Mouse (Mus musculus) heart, embryonic 10.5 days (tissue): ENCODE results near the gene Rgl3. TPM values are rescaled to one million over a fixed set of nuclear protein-coding genes. Genes with fewer than 3 reads are reported as not detected.
A peak's percentile ranks its signal among the peaks of the same experiment; 100 is the strongest.

Experiments used
- DNase-seq: peaks from one replicate; pipeline ENCODE4 v3.0.0-alpha.2; 2017; ENCODE audit warnings: low spot score
- H3K27ac ChIP-seq: fragments of 300-500 bp; sonication (generic); 2 replicates; pipeline ENCODE4 v1.5.1; 2016; ENCODE audit warnings: mild to moderate bottlenecking
- H3K27me3 ChIP-seq: fragments of 300-500 bp; sonication (generic); 2 replicates; pipeline ENCODE4 v1.6.1; 2016; ENCODE audit warnings: mild to moderate bottlenecking; ENCODE audit not compliant: poor library complexity, insufficient read depth, severe bottlenecking
- H3K36me3 ChIP-seq: fragments of 300-500 bp; sonication (generic); 2 replicates; pipeline ENCODE4 v1.6.1; 2016; ENCODE audit warnings: mild to moderate bottlenecking, moderate library complexity
- H3K4me1 ChIP-seq: fragments of 300-500 bp; sonication (generic); 2 replicates; pipeline ENCODE4 v1.6.1; 2016; ENCODE audit warnings: mild to moderate bottlenecking
- H3K4me3 ChIP-seq: fragments of 300-500 bp; sonication (generic); 2 replicates; pipeline ENCODE4 v1.5.1; 2016; ENCODE audit warnings: mild to moderate bottlenecking, moderate library complexity
- H3K9me3 ChIP-seq: fragments of 300-500 bp; sonication (generic); 2 replicates; pipeline ENCODE4 v1.6.1; 2016; ENCODE audit warnings: mild to moderate bottlenecking, moderate library complexity
- WGBS: fragments of 180-500 bp; shearing (Covaris S2); methylation state at CpG from one replicate; pipeline ENCODE4 v1.1.7; 2016; 5-methylcytosine and 5-hydroxymethylcytosine counted together
- polyA plus RNA-seq: library from polyadenylated mRNA; unstranded; fragments of >200 nt; fragmentation: Nextera tagmentation; extraction: Ambion mirVana; gene quantifications from 2 replicates; pipeline ENCODE4 v1.2.1, GENCODE M21; 2016

Gene Rgl3
- polyA plus RNA-seq, result 1.8 and 2.3 TPM in 2 replicates

DNA sequence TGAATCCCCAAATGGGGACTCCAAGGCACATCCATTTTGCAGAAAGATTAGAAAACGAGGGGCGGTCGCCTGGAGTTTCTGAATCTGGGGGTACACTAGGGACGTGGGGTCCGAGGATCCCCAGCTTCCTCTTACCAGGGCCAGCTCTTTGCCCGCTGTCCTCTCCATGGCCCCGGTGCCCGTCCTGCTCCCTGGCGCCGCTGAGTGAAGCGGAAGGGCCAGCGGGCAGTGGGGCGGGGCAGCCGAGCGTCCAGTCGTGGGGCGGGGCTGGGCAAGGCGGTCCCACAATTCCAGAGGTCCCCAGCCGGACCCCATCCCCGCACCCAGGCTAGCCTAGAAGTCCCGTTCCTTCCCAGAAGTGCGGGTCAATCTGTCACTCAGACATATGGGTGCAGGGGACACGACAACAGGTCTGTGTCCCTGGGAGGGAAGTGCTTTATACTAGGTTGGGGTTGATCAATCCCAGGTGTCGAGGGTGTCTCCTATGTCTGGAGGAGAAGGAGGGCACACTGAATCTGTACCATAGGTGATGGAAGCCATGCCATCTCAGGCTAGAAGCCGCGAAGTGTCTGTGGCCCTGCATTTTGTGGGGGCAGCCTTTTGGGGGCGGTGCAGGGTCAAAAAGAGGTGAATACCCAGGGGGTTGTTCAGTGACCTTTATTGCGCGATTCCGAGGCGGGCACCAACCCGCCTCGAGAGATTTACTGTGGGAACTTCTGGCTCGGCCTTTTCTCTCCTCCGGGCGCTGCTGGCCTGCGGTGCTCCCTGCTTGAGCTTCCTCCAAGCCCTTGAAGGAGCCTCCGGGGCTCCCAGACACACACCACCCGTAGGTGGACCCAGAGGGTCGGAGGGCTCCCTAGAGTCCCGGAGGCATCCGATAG lies at the start of gene Rgl3:
Rgl3 (minus strand) TSS at position 217 of the 881 bp plus-strand sequence.
- H3K9me3 ChIP-seq, result no peaks in the 10 kb centered on the region
- no peaks in the 10 kb centered on the region for H3K36me3 ChIP-seq
- H3K4me1 ChIP-seq, result peaks cover 24% of the 10 kb centered on the region
- peaks cover 99% of the 10 kb centered on the region for H3K27me3 ChIP-seq
- DNase-seq, result no peak
- no peak within 1 kb of the TSS; the same call in 1 of the 2 replicates for H3K27ac ChIP-seq
- peak within 1 kb of the TSS; percentile 64 for H3K4me3 ChIP-seq
- WGBS, result 2% methylated on average over 42 of the region's 42 CpGs

DNA sequence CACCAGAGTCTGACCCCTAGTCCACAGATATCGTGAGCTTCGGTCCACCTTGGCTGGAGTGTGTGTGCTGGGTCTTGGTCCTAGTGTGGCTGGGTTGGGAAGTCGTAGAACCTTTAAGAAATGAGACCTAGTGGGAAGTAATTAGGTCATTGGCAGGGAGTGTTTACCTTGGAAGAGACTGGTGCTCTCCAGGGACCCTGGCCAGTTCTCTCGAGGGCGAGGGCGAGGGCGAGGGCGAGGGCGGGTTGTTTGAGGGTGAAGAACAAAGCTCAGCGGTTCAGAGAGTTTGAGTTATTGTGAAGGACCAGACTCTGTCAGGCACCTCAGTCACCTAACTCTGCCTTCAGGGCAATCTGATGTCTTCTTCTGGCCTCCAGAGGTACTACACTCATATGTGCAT lies 48.6 kb upstream of the Rgl3 start:
- Histone ChIP-seq H3K27me3 (no peaks in the 10 kb centered on the region), H3K36me3 (no peaks in the 10 kb centered on the region), H3K9me3 (no peaks in the 10 kb centered on the region), H3K4me1 (no peaks in the 10 kb centered on the region), H3K27ac (no peak overlapping the region), H3K4me3 (no peak overlapping the region)
- 77% methylated on average over 10 of the region's 10 CpGs for WGBS
- no peak for DNase-seq

DNA sequence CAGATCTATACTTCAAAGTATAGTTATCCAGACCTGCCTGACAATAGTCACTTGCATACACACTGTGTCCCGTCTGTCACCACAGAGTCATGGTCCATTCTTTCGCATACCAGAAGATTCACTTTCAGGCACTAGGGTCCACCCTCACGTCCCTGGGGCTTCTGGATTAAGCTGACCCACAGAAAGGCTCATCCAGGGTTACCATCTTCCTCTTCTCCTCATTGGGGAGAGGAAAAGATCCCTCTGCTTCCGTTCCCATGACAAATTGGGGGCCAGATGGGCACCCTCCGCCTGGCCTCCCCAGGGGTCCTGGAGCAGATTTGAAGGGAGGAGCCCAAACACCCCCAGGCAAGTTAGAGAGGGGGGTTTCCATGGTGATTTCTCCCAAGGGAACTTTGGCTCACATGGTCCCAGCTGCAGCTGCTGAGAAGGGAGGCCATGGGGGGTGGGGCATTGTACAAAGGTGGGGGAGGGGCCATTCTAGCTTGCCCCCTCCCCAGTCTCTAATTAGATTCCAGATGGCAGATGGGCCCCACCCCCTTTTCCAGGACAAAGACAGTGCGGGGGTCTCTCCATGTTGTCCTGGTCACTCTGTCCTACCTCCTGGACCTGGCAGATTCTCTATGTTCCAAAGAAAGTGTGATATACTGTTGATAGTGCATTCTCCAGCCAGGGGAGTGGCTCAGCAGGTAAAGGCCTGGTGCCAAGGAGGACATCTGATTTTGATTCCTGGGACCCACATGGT lies 46.2 kb upstream of the Rgl3 start:
- no peaks in the 10 kb centered on the region for H3K36me3 ChIP-seq
- no peaks in the 10 kb centered on the region for H3K9me3 ChIP-seq
- no peak for DNase-seq
- peaks cover 3% of the 10 kb centered on the region for H3K27me3 ChIP-seq
- H3K4me1 ChIP-seq, result no peaks in the 10 kb centered on the region
- 46% methylated on average over 6 of the region's 6 CpGs for WGBS
- no peak overlapping the region for H3K4me3 ChIP-seq
- no peak overlapping the region for H3K27ac ChIP-seq

DNA sequence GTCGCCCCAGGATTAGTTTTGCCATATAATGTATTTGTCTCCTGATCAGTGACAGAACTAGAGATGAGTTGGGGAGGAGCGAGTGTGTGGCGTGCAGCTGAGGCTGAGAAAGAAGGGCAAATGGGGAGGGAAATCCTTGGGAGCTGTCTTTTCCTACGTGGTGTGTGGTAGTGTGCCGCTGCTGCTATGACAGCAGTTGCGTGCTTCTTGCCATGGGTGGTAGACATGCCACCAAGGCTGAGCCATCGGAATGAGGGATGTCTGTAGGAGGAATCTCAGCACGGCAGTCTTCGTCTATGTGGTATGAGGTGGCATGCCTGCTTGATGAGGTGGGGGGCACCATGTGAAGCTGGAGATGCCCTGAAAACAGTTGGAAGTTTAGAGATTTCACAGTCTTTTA lies 41.1 kb upstream of the Rgl3 start:
- no peak for DNase-seq
- no peaks in the 10 kb centered on the region for H3K36me3 ChIP-seq
- H3K27me3 ChIP-seq, result peaks cover 9% of the 10 kb centered on the region
- 87% methylated on average over 9 of the region's 9 CpGs for WGBS
- H3K4me3 ChIP-seq, result no peak overlapping the region
- H3K4me1 ChIP-seq, result 0 out of 2 replicates have a peak, but pooled peaks cover 9% of the 10 kb centered on the region
- no peaks in the 10 kb centered on the region for H3K9me3 ChIP-seq
- no peak overlapping the region for H3K27ac ChIP-seq

DNA sequence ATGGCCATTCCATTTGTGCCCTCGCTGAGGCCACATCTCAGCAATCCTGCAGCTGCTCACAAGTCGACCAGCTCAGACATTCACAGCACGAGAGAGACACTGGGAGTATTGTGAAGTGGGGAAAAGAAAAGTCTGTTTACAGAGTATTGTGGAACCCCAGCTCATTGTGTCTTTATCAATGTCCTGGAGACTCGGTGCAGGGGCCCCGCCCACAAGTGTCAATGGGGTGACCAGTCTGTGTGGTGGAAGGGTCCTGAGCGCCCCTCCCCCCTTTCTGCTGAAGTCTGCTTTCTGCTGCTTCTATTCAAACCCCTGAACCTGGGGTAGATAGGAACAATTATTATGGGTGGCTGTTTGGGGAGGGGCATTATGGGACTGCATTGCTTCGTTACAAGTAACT lies 39.2 kb upstream of the Rgl3 start:
- H3K27me3 ChIP-seq, result peaks cover 13% of the 10 kb centered on the region
- WGBS, result 47% methylated on average over 7 of the region's 7 CpGs
- no peak for DNase-seq
- H3K36me3 ChIP-seq, result no peaks in the 10 kb centered on the region
- H3K4me1 ChIP-seq, result peaks cover 15% of the 10 kb centered on the region; the same call in 1 of the 2 replicates
- H3K9me3 ChIP-seq, result no peaks in the 10 kb centered on the region
- H3K27ac ChIP-seq, result no peak overlapping the region
- H3K4me3 ChIP-seq, result no peak overlapping the region

DNA sequence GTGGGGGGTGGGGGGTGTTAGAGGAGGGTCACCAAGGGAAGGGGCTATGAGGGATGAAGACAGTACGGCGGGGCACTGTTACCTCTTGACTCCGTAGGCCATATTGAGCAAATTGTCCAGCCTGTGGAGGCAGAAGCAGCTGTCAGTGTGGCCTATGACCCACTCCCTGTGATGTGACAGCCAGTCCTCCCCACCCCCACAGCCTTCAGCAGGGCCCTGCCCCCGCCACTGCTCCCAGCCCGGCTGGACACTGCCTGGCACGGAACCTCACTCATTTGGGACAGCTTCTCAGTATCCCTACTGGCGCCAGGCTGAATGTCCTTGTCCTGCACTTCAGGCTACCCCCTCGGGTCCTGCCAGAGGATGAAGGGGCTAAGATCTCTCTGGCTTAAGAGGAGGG lies 35.3 kb upstream of the Rgl3 start:
- no peaks in the 10 kb centered on the region for H3K36me3 ChIP-seq
- peaks cover 9% of the 10 kb centered on the region; the same call in 1 of the 2 replicates for H3K27me3 ChIP-seq
- DNase-seq, result no peak
- WGBS, result 59% methylated on average over 8 of the region's 8 CpGs
- no peak overlapping the region for H3K4me3 ChIP-seq
- no peak overlapping the region for H3K27ac ChIP-seq
- H3K4me1 ChIP-seq, result peaks cover 15% of the 10 kb centered on the region; the same call in 1 of the 2 replicates
- no peaks in the 10 kb centered on the region for H3K9me3 ChIP-seq

DNA sequence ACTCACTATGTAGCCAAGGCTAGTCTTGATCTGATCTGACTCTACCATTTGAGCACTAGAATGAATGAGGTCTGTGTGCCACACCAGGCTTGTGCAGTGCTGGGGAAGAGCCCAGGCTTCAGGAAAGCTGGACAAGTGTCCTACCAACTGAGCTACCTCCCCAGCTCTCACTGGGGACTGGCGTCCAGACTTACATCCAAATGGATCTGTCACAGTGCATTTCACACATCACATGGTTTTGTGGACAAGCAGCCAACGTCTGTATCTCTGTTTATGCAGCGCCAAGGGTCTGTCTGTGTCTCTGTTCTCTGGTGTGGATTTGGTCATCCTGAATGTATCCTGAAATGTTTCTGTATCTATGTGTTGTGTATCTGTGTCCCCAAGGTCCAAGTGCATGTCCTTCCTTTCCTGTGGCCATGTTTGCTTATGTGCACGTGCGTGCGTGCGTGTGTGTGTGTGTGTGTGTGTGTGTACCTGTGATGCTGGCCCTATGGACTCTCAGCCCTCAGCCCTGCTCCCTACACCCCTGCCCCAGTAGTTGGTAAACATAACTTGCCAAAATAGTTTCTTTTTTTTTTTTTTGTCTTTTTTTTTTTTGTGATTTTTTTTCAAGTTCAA lies 28.1 kb upstream of the Rgl3 start:
- no peak for DNase-seq
- Histone ChIP-seq H3K27ac (no peak overlapping the region), H3K9me3 (no peaks in the 10 kb centered on the region), H3K36me3 (peaks cover 23% of the 10 kb centered on the region), H3K27me3 (no peaks in the 10 kb centered on the region), H3K4me1 (no peaks in the 10 kb centered on the region), H3K4me3 (no peak overlapping the region)
- 67% methylated on average over 7 of the region's 7 CpGs for WGBS

DNA sequence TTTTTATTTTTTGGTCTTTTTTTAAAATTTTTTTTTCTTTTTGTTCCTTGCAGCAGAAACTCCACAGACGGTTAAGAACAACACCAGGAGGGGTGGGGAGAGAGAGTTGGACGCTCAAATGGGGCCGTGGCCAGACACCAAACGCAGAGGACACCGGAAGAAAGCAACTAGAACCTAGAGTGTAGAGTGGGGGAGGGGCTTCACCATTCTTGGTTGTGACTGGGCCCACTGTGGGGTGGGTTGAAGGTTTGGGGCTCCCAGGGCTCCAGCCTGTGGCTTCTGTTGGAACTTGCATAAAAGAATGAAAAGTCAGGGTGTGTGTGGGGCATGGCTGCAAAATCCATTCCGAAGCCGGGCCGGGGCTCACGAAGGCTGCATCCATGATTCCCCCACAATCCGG lies 27.0 kb upstream of the Rgl3 start:
- Histone ChIP-seq H3K27me3 (no peaks in the 10 kb centered on the region), H3K9me3 (no peaks in the 10 kb centered on the region), H3K27ac (no peak overlapping the region), H3K4me1 (no peaks in the 10 kb centered on the region), H3K36me3 (peaks cover 34% of the 10 kb centered on the region), H3K4me3 (no peak overlapping the region)
- no peak for DNase-seq
- 72% methylated on average over 10 of the region's 10 CpGs for WGBS

DNA sequence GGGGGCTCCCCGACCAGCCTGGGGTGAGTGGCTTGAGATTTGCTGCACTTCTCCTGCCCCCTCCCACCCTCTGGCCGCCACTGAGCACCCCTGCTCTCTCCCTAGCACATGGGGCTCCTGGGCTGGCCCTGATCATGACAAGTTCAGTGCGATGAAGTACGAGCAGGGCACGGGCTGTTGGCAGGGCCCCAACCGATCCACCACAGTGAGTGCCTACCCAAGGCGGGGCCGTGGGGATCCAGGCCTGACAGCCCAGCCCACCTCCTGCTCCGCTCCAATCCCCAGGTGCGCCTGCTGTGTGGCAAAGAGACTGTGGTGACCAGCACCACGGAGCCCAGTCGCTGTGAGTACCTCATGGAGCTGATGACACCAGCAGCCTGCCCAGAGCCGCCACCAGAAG lies 23.5 kb upstream of the Rgl3 start:
- 93% methylated on average over 13 of the region's 13 CpGs for WGBS
- H3K27me3 ChIP-seq, result no peaks in the 10 kb centered on the region
- H3K36me3 ChIP-seq, result peaks cover 69% of the 10 kb centered on the region
- no peak overlapping the region for H3K27ac ChIP-seq
- no peaks in the 10 kb centered on the region for H3K9me3 ChIP-seq
- no peak overlapping the region for H3K4me3 ChIP-seq
- no peak for DNase-seq
- H3K4me1 ChIP-seq, result no peaks in the 10 kb centered on the region

DNA sequence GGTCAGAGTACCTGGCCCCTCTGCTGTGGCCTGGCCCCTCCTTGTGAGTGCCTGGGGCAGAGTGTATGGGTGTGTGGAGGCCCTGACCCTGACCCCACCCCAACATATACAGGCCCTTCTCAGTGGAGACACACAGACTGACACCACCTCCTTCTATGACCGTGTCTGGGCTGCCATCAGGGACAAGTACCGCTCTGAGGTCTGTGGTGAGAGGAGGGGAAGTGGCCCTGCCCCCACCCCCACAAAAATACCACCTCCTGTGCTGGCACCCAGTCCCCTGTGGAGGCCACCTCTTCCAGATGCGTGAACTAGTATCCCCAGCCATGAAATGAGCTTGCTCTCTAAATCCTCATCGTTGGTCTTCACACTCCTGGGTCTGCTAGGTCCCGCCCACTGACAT lies 21.8 kb upstream of the Rgl3 start:
- no peak overlapping the region for H3K27ac ChIP-seq
- peaks cover 86% of the 10 kb centered on the region for H3K36me3 ChIP-seq
- no peak for DNase-seq
- H3K4me3 ChIP-seq, result no peak overlapping the region
- 83% methylated on average over 5 of the region's 5 CpGs for WGBS
- H3K4me1 ChIP-seq, result no peaks in the 10 kb centered on the region
- no peaks in the 10 kb centered on the region for H3K27me3 ChIP-seq
- H3K9me3 ChIP-seq, result no peaks in the 10 kb centered on the region

DNA sequence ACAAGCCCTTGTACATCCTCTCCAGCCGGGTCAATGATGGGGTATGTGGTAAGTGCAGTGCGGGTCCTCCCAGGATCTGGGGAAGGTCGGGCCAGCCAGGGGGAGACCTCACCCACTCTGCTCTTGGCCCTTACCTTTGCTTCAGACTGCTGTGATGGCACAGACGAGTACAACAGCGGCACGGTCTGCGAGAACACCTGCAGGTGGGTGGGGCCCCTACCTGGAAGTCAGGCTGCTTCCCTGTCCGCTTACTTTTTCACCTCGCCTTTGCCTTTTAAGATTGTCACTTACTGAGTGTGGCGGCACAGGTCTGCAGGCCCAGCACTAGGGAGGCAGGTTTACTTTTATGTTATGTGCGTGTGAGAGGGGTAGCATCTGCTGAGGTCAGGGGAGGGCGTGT lies 15.3 kb upstream of the Rgl3 start:
- WGBS, result 92% methylated on average over 12 of the region's 12 CpGs
- no peak for DNase-seq
- Histone ChIP-seq H3K9me3 (no peaks in the 10 kb centered on the region), H3K27ac (no peak overlapping the region; the same call in 1 of the 2 replicates), H3K4me3 (peak overlapping the region; percentile 83; the same call in 1 of the 2 replicates), H3K27me3 (no peaks in the 10 kb centered on the region), H3K4me1 (peaks cover 24% of the 10 kb centered on the region), H3K36me3 (peaks cover 57% of the 10 kb centered on the region)

DNA sequence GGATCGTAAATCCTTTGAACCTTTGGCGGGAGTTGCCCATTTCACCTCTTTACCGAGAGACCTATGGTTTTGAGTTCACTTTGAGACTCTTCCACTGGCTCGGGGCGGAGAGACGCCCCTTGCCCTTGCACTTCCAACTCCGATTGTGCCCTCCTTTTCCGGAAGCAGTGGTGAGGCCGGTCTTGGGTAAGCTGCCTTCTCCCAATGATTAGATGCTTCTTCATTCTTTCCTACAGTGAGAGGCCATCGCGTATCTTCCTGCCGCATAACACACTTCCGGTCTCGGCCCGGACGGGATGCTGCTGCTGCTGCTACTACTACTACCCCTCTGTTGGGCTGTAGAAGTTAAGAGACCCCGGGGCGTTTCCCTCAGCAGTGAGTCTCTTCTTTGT lies 13.9 kb upstream of the Rgl3 start:
- H3K4me1 ChIP-seq, result peaks cover 24% of the 10 kb centered on the region
- peak overlapping the region; percentile 83 for H3K4me3 ChIP-seq
- H3K27me3 ChIP-seq, result peaks cover 2% of the 10 kb centered on the region; the same call in 1 of the 2 replicates
- H3K27ac ChIP-seq, result peak overlapping the region; percentile 87
- H3K9me3 ChIP-seq, result no peaks in the 10 kb centered on the region
- H3K36me3 ChIP-seq, result peaks cover 43% of the 10 kb centered on the region
- peak; percentile 83 for DNase-seq
- WGBS, result under 1% methylated on average over 18 of the region's 18 CpGs
